Mouse (Mus musculus): Measurements from ENCODE around the gene Pou2f3.

Pou2f3 gene

GRCm38 (mm10) chr9:43210190-43210682 lies at the start of gene Pou2f3:
Pou2f3 (minus strand) TSS chr9:43210369.
- peak; percentile 72 for DNase-seq (ENCODE audit: low spot score)

- no peak for DNase-seq (ENCODE audit: low spot score)
Observed at GRCm38 (mm10) chr9:43253271-43253681, 43.1 kb upstream of the Pou2f3 start.

- DNase-seq (ENCODE audit: low spot score), result no peak
Observed at GRCm38 (mm10) chr9:43252790-43253189, 42.6 kb upstream of the Pou2f3 start.

- DNase-seq (ENCODE audit: low spot score), result no peak
Observed at GRCm38 (mm10) chr9:43251786-43252185, 41.6 kb upstream of the Pou2f3 start.

- no peak for DNase-seq (ENCODE audit: low spot score)
Observed at GRCm38 (mm10) chr9:43246738-43247180, 36.6 kb upstream of the Pou2f3 start.

GRCm38 (mm10) chr9:43245801-43246570 lies 35.8 kb upstream of the Pou2f3 start:
- no peak for DNase-seq (ENCODE audit: low spot score)

GRCm38 (mm10) chr9:43242432-43242831 lies 32.3 kb upstream of the Pou2f3 start:
- DNase-seq (ENCODE audit: low spot score), result no peak

- no peak for DNase-seq (ENCODE audit: low spot score)
Observed at GRCm38 (mm10) chr9:43241970-43242369, 31.8 kb upstream of the Pou2f3 start.

GRCm38 (mm10) chr9:43241291-43241690 lies 31.1 kb upstream of the Pou2f3 start:
- no peak for DNase-seq (ENCODE audit: low spot score)

- no peak for DNase-seq (ENCODE audit: low spot score)
Observed at GRCm38 (mm10) chr9:43240594-43240900, 30.4 kb upstream of the Pou2f3 start.

- DNase-seq (ENCODE audit: low spot score), result peak; percentile 92
Observed at GRCm38 (mm10) chr9:43239712-43240593, 29.8 kb upstream of the Pou2f3 start, which contains the start of gene Oaf. Oaf (minus strand) TSS chr9:43239911.

- no peak for DNase-seq (ENCODE audit: low spot score)
Observed at GRCm38 (mm10) chr9:43238631-43239545, 28.7 kb upstream of the Pou2f3 start.

- no peak for DNase-seq (ENCODE audit: low spot score)
Observed at GRCm38 (mm10) chr9:43238167-43238566, 28.0 kb upstream of the Pou2f3 start.

- no peak for DNase-seq (ENCODE audit: low spot score)
Observed at GRCm38 (mm10) chr9:43237111-43237775, 27.1 kb upstream of the Pou2f3 start.

GRCm38 (mm10) chr9:43236576-43236975 lies 26.4 kb upstream of the Pou2f3 start:
- DNase-seq (ENCODE audit: low spot score), result no peak

GRCm38 (mm10) chr9:43236106-43236505 lies 25.9 kb upstream of the Pou2f3 start:
- no peak for DNase-seq (ENCODE audit: low spot score)

GRCm38 (mm10) chr9:43235336-43235735 lies 25.2 kb upstream of the Pou2f3 start:
- no peak for DNase-seq (ENCODE audit: low spot score)

GRCm38 (mm10) chr9:43234496-43234895 lies 24.3 kb upstream of the Pou2f3 start:
- no peak for DNase-seq (ENCODE audit: low spot score)

GRCm38 (mm10) chr9:43233515-43233914 lies 23.3 kb upstream of the Pou2f3 start:
- DNase-seq (ENCODE audit: low spot score), result no peak

- no peak for DNase-seq (ENCODE audit: low spot score)
Observed at GRCm38 (mm10) chr9:43233044-43233443, 22.9 kb upstream of the Pou2f3 start.

- DNase-seq (ENCODE audit: low spot score), result no peak
Observed at GRCm38 (mm10) chr9:43232286-43232685, 22.1 kb upstream of the Pou2f3 start.

All from ovary, adult 18-20 months (tissue).